Mouse (Mus musculus) liver, adult 2 months (tissue): Measurements from ENCODE around the gene Lrp6.

Experiments used
- CTCF ChIP-seq: fragments of 200-500 bp; IDR thresholded peaks from 2 replicates; pipeline ENCODE4 v1.5.1; 2011; ENCODE audit warnings: low read depth, low read length, control low read depth
- POLR2A ChIP-seq: fragments of 200-500 bp; IDR thresholded peaks from 2 replicates; pipeline ENCODE4 v1.6.1; 2011; ENCODE audit warnings: low read length, control low read depth; ENCODE audit not compliant: insufficient read depth; ENCODE audit errors: extremely low read depth

GRCm38 (mm10) chr6:134614322-134614721 lies 47.6 kb upstream of the Lrp6 start:
- no peak for TF ChIP-seq POLR2A
- no peak for TF ChIP-seq CTCF
